Mouse (Mus musculus) layer of hippocampus, adult 8-10 months (tissue): Measurements from ENCODE around the gene Gm42906. TPM values are rescaled to one million over a fixed set of nuclear protein-coding genes. Genes with fewer than 3 reads are reported as not detected.
A peak's percentile ranks its signal among the peaks of the same experiment; 100 is the strongest.

ENCODE experiments used
- DNase-seq, 2 experiments: peaks; one replicate each; pipeline ENCODE4 v3.0.0; 2022; ENCODE audit warnings: low spot score in 2 of 2
- total RNA-seq, 4 experiments: library from RNA; stranded (reverse); gene quantifications; 2 replicates each; pipeline ENCODE4 v1.2.4; 2022

The Gm42906 gene
- total RNA-seq, 4 experiments from 2014 or later, result not detected

DNA sequence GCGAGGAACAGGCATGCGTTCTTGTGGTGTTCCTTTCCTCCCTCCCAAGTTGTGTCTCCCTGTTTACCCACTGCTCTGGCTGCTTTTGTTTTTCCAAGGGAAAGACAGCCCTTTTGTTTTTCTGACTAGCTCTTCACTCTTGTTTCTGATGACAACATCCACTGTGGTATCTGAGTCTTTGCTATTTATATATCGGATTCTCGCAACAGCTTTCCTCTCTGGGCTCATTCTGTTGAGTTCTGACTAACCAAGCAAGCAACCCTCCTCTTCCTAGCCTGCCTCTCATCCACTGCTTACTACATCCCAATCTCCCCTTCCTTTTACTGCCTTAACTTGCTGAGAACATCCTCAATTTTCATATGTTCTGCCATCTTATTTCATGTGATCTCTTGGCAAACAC, 353.7 kb downstream of the Gm42906 start:
- DNase-seq, result no peak

DNA sequence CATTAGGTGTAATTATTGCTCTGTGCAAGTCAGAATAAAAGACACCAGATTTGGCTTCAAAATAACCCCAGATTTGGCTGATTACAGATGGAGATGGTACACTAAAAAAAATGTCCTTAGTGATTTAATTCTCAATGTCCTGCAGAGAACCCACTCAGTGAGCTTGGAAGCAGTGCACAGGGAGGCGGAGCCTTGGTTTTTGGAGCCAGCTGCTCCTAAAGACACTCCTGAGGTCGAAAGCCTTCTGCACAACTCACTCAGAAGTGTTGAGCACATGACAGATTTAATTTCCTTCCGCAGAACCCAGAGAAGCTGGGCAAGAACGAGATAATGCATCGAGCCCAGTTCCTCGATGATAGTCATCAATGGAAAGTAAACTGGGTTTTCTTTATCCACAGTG, 356.5 kb downstream of the Gm42906 start:
- no peak for DNase-seq

GRCm38 (mm10) chr5:151070896-151071295, 357.1 kb downstream of the Gm42906 start:
- DNase-seq, result no peak

- DNase-seq, result no peak
These were observed 358.4 kb downstream of the Gm42906 start for GRCm38 (mm10) chr5:151069569-151069968.

DNA sequence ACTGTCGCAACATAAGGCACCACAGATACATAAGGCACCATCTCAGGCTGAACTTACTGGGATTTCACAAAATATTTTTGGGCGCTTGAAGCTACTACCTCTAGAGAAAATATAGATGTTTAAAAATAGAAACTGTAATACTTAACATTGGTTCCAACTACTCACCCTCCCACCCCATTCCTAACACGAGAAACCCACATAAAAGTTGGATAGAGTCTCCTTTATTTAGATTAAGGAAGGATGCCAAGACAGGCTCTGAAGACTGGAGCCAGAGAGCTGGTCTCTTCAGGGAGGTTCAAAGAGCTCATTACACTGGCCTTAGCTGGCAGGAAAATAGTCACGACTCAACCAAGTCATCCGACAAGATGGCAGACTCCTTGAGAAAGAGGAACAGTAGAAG, 361.9 kb downstream of the Gm42906 start:
- no peak for DNase-seq

GRCm38 (mm10) chr5:151065228-151065627, 362.7 kb downstream of the Gm42906 start:
- no peak for DNase-seq

DNA sequence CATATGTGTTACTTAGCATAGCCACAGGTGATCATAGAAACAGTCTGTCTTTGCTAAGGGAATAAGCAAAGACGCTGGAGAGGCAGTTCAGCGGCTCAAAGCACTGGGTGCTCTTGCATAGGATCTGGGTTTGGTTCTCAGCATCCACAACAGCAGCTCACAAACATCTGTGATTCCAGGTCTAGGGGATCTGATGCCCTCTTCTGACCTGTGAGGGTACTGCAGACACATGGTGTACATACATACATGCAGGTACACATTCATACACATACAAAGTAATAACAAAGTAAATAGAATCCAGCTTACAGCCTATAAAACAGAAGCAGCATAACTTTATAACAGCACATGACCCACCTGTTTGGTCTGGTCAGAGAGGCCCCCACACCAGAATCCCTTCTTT, 366.0 kb downstream of the Gm42906 start:
- DNase-seq, result no peak

DNA sequence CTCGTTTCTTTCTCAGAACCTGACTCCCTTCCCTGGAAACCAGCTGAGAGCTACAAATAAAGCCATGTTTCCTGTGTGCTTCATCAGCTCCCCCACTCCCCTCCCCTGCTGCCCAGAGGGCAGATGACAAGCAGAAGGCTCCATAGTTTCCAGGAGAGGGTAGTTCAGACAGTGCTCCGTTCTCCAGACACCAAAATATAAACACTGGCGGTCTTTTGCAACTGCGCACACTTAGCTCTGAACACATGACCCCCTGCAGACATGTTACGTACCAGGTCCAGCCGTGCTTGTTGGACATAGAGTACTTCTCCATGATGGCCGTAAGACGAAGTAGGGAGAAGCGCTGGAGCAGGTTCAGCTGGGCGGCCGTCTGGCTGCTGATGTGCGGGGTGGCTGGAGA, 367.5 kb downstream of the Gm42906 start:
- DNase-seq, result no peak

GRCm38 (mm10) chr5:151059772-151060171, 368.2 kb downstream of the Gm42906 start:
- peak in 1 of 2 experiments; percentile 47 for DNase-seq

DNA sequence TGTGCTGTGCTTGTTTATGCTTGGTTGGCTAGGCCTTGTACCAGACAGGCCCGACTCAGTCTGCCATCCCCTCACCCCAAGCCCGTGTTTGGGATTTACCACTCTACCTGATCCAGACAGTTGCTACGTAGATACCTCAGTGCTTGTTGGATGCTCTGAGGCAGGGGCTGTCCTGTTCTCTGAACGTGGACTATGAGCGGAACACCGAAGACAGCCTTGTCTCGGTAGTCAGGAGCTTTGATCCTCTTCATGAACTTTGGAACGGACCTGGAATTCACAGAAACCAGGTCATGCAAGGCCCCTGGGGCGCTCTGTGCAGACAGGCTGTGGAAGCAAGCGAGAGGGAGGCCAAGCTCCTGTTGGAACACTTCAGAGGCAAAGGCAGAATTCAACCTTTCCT, 368.6 kb downstream of the Gm42906 start:
- DNase-seq, result no peak

DNA sequence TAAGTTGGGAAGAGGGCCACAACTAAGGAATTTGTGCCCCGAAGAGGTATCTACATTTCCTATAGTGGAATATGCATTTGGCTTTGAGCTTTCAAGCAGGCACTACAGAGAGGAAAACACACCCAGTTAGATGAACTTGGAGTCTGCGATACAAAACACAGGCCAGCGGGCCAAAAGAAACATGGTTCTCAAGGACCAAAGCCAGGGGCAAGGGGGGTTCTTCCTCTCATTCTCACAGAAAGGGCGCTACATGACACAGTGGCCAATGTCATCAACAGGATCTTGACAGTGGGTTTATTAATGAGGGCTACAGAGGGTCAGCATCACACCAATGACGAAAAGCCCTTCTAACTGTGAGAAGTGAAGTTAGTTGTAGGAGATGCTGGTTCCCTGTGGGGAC, 370.2 kb downstream of the Gm42906 start:
- no peak for DNase-seq

DNA sequence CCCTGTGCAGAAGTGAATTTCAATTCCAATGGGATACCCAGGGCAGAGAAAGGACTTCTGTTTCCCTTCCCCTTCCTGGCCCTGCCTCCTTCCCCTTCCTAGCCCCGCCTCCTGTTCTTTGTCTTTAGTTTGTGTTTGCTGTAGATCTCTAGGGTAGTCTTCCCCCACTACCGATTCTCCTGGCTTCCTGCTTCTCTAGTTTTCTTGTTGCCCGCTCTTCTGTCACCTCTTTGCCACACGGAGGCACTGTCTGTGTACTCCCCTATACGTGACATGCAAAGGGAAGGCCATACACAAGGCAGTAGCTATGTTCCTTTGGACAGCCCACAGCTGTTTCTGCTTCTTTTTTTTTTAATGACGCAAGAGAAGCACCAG, 371.1 kb downstream of the Gm42906 start:
- no peak for DNase-seq

DNA sequence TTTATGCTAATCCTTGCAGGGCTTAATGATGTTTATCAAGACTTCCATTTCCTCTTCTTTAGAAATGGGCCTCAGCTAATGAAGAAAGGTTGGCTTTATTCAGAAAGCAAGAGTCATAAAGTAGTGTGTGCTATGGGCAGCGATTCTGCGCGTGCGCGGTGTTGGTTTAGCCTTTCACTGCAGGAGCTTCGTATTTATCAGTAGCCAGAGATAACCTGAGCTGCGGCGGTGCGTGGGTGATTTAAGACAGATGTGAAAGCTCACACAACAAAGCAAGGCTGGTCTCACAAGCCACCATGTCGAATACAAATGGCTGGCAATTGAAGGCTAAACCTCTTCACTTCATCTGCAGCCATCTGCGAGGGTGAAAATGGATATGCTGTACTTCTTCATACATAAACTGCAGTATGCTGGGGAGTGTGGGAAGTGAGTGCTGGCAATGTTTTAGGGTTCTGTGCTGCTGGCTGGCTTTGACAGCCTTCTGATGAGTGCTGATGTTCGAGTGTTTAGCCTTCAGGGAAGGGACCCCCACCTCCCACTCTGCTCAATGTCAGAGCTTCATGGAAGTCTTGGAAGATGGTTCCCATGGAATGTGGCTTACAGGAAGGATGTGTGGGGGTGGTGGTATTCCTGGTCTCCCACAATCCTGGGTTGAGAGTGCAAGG, 371.6 kb downstream of the Gm42906 start:
- no peak for DNase-seq

- DNase-seq, result no peak
These were observed 372.4 kb downstream of the Gm42906 start for GRCm38 (mm10) chr5:151055426-151056090.

- DNase-seq, result no peak
These were observed 373.2 kb downstream of the Gm42906 start for GRCm38 (mm10) chr5:151054743-151055114.

DNA sequence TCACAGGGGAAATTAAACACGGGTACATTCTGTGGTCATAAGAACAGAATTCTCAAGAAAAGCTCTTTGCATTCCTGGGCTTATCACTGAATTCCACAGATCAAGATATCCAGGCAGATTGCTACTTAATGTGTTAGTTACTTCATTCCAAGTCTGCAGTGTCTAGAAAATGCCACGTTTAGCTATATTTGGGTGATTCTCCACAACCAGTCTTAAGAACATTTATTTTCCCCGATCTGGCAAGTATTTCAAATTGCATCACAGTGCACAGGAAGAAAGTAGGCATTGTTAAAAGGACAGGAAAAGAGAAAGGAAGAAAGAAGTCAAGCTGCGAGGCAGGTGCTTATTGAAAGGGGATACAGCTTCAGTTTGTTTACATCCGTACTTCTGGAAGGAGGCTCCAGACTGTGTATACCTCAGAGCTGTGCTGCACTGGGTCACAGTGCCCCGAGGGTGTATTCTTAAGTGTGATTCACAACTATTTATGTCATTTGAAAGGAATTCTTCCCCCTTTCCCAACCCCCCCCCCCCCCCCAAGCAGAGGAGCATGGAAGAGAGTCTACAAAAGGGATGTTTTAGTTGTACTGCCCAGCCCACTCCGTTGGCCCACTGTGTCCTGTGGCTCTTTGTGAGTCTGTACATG, 373.7 kb downstream of the Gm42906 start:
- no peak for DNase-seq

DNA sequence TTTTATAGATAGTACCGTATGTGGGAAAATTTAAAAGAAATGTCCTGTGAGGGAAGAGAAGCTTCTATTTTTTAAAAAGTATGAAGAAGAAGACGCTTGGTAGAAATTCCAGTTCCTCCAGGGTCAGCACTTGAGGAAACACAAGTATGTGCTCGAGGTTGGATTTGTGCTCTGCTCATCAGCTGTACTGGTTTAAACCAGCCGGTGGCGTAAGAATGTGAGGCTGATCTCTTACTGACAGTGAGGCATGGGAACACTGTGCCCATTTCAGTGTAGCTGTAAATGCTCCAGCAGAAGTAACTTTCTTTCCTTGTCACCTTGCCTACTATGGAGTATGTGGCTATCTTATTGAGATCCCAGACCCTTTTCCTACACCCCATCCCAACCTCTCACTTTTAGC, 374.8 kb downstream of the Gm42906 start:
- no peak for DNase-seq

GRCm38 (mm10) chr5:151052331-151052730, 375.6 kb downstream of the Gm42906 start:
- no peak for DNase-seq

- no peak for DNase-seq
These were observed 380.5 kb downstream of the Gm42906 start for GRCm38 (mm10) chr5:151047488-151047887.

- DNase-seq, result no peak
These were observed 381.0 kb downstream of the Gm42906 start for GRCm38 (mm10) chr5:151046917-151047316.

- DNase-seq, result no peak
These were observed 381.8 kb downstream of the Gm42906 start for GRCm38 (mm10) chr5:151046131-151046530.

GRCm38 (mm10) chr5:151042911-151043310, 385.1 kb downstream of the Gm42906 start:
- no peak for DNase-seq

- DNase-seq, result no peak
These were observed 390.1 kb downstream of the Gm42906 start for GRCm38 (mm10) chr5:151037871-151038270.
